Mouse (Mus musculus) G1E (cell line): ENCODE results near the gene Sox5.

Experiments
- CTCF ChIP-seq: IDR thresholded peaks from 2 replicates; pipeline ENCODE4 v1.5.1; 2012; ENCODE audit warnings: low read depth, low read length, inconsistent platforms, mixed read lengths
- POLR2AphosphoS5 ChIP-seq: IDR thresholded peaks from 2 replicates; pipeline ENCODE4 v1.6.1; 2012; ENCODE audit warnings: low read depth, low read length, inconsistent platforms; ENCODE audit not compliant: insufficient replicate concordance

GRCm38 (mm10) chr6:144584074-144584840, 197.5 kb downstream of the Sox5 start:
- no peak for TF ChIP-seq CTCF
- TF ChIP-seq POLR2AphosphoS5, result no peak
